Mouse (Mus musculus): ENCODE data around the gene Myo1h.

The Myo1h gene

GRCm38 (mm10) chr5:114381013-114381351 is 92.0 kb downstream of the Myo1h start:
- DNase-seq (ENCODE audit: inconsistent age in 2 of 2, low spot score in 1 of 2) = no peak

GRCm38 (mm10) chr5:114383184-114383904 is 94.4 kb downstream of the Myo1h start:
- peak in 1 of 2 experiments; percentile 70 for DNase-seq (ENCODE audit: inconsistent age in 2 of 2, low spot score in 1 of 2)

GRCm38 (mm10) chr5:114384448-114384847 is 95.5 kb downstream of the Myo1h start:
- no peak for DNase-seq (ENCODE audit: inconsistent age in 2 of 2, low spot score in 1 of 2)

- DNase-seq (ENCODE audit: inconsistent age in 2 of 2, low spot score in 1 of 2) = no peak
Measured at GRCm38 (mm10) chr5:114393169-114393568, 104.2 kb downstream of the Myo1h start.

- peak; percentile 91 to 95 for DNase-seq (ENCODE audit: inconsistent age in 2 of 2, low spot score in 1 of 2)
Measured at GRCm38 (mm10) chr5:114406592-114406991, 117.6 kb downstream of the Myo1h start.

GRCm38 (mm10) chr5:114407269-114407668 is 118.3 kb downstream of the Myo1h start:
- DNase-seq (ENCODE audit: inconsistent age in 2 of 2, low spot score in 1 of 2) = peak in 1 of 2 experiments; percentile 38

GRCm38 (mm10) chr5:114407810-114408209 is 118.8 kb downstream of the Myo1h start:
- no peak for DNase-seq (ENCODE audit: inconsistent age in 2 of 2, low spot score in 1 of 2)

GRCm38 (mm10) chr5:114408846-114409245 is 119.9 kb downstream of the Myo1h start:
- peak; percentile 61 to 84 for DNase-seq (ENCODE audit: inconsistent age in 2 of 2, low spot score in 1 of 2)

GRCm38 (mm10) chr5:114410429-114410828 is 121.5 kb downstream of the Myo1h start:
- DNase-seq (ENCODE audit: inconsistent age in 2 of 2, low spot score in 1 of 2) = no peak

- peak in 1 of 2 experiments; percentile 49 for DNase-seq (ENCODE audit: inconsistent age in 2 of 2, low spot score in 1 of 2)
Measured at GRCm38 (mm10) chr5:114412361-114412998, 123.5 kb downstream of the Myo1h start.

GRCm38 (mm10) chr5:114413067-114413735 is 124.2 kb downstream of the Myo1h start:
- peak; percentile 84 to 87 for DNase-seq (ENCODE audit: inconsistent age in 2 of 2, low spot score in 1 of 2)

Measured in adrenal gland, adult (tissue).